Comparison of ENCODE assay signal across 18 mouse cellular contexts in genomic region chr15:96231969-96232368, GRCm38 (mm10).
"Had no signal": no experiment of that assay in that cellular context is flagged by ENCODE, and none has a peak within 500 bp of the region (broad histone marks: within the 10 kb centered on the region; RNA-seq: fewer than 3 reads in every experiment).

No protein-coding gene starts in this region.

- H3K4me3 ChIP-seq: midbrain, embryonic 10.5 days; midbrain, embryonic 12.5 days; myocyte; neural tube, embryonic 13.5 days; neural tube, embryonic 15.5 days; stomach, embryonic 15.5 days had no signal

- ATAC-seq: midbrain, embryonic 16.5 days had no signal

- H3K9me3 ChIP-seq: midbrain, embryonic 10.5 days; midbrain, embryonic 12.5 days; neural tube, embryonic 13.5 days; neural tube, embryonic 15.5 days; stomach, embryonic 15.5 days had no signal

- DNase-seq: lung, adult 18-20 months; lung, embryonic 14.5 days; lung, postnatal 10 days; lung, postnatal 4 days; midbrain, embryonic 14.5 days; right cerebral cortex, postnatal 14 days; spleen, adult 18-20 months; thymus, adult 2 months; thymus, postnatal 25 days; thymus, postnatal 4 days had no signal

- H3K27ac ChIP-seq: midbrain, embryonic 10.5 days; midbrain, embryonic 12.5 days; neural tube, embryonic 13.5 days; neural tube, embryonic 15.5 days; stomach, embryonic 15.5 days; stomach, postnatal 0 days had no signal

- H3K4me1 ChIP-seq: midbrain, embryonic 12.5 days; stomach, embryonic 15.5 days had no signal

- H3K27me3 ChIP-seq: midbrain, embryonic 12.5 days; neural tube, embryonic 13.5 days; neural tube, embryonic 15.5 days; stomach, embryonic 15.5 days had no signal

- H3K4me2 ChIP-seq: lung, embryonic 14.5 days; midbrain, embryonic 12.5 days; neural tube, embryonic 13.5 days; neural tube, embryonic 15.5 days; stomach, embryonic 15.5 days had no signal

- H3K9ac ChIP-seq: lung, embryonic 14.5 days; midbrain, embryonic 12.5 days; neural tube, embryonic 13.5 days; neural tube, embryonic 15.5 days; stomach, embryonic 15.5 days had no signal

- H3K36me3 ChIP-seq: midbrain, embryonic 10.5 days; midbrain, embryonic 12.5 days; neural tube, embryonic 13.5 days; neural tube, embryonic 15.5 days; stomach, embryonic 15.5 days had no signal
